Mouse (Mus musculus): ENCODE data around the gene Syn1. TPM values are rescaled to one million over a fixed set of nuclear protein-coding genes. Genes with fewer than 3 reads are reported as not detected.

The Syn1 gene
- total RNA-seq, 2 experiments from 2014 or later: 542 to 553 TPM

DNA sequence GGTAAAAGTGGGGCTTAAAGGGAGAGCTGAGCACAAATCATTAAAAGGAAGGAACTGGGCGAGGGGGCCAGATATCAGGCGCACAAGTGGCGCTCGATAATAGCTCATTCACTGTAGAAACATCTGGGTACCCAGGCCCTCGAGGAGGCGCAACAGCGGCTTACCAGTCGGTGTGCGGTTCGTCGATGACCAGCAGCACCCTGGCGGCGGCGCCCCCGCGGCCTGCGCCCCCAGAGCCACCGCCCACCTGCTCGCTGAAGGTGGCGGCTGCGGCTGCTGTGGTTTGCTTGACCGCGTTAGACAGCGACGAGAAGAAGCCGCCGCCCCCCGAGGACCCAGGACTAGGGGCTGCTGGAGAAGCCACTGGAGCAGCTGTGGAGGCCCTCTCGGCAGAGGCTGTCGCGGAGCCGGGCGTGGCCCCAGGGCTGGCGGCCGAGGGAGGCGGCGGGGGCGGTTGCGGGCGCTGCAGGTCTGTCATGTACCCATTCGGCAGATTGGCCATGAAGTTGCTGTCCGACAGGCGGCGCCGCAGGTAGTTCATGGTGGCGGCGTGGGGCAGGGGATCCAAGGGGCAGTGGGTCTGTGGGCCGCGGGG, 458 bp downstream of the Syn1 start:
- DNase-seq (ENCODE audit: extremely low spot score in 1 of 2, low spot score in 2 of 2): no peak
- H3K4me3 ChIP-seq: peak overlapping the region; percentile 60
- intact Hi-C loops (cut with DNase I): no loop called here
- H3K27ac ChIP-seq: peak overlapping the region; percentile 89
- TF ChIP-seq CTCF (IDR thresholded peaks at IDR 0.05): no peak; the same call in 1 of the 2 replicates

DNA sequence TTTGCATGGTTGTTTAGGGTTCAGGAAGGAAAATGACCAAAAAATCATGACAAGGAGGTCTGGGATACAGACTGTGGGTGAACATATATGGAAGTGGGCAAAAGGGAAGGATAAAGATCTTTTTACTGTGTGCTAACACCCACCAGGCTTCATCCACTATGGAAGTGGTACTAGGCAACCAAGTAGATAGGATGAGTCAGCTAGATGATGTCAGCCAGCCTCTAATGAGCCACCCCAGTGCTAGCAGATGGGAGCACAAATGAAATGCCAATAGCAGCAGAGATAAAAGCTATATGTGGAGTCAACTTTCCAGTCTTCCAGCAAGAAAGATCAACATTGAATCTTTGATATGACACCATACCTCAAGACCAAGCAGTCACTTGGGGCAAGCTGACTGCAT, 5.7 kb downstream of the Syn1 start:
- Histone ChIP-seq H3K27ac (no peak overlapping the region), H3K4me3 (no peak overlapping the region)
- intact Hi-C loops (cut with DNase I): no loop called here
- no peak for TF ChIP-seq CTCF (IDR thresholded peaks at IDR 0.05)
- no peak for DNase-seq (ENCODE audit: extremely low spot score in 1 of 2, low spot score in 2 of 2)

DNA sequence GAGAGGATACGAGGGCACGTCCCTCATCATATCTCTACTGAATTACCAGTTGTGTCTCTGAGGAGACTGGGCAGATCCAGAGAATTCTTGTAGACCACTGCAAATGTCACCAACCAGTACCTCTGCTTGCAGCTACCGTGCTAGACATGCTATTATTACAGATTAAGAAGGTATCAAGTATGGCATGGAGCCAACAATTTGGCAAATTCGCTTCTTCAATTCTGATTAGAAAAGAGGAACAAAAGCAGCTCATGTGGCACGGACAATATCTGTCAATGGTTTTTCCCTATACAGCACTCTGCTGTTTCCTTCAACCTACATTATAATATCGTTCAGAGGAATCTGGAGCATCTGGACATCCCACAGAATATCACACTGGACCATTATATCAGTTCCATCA, 7.1 kb downstream of the Syn1 start:
- intact Hi-C loops (cut with DNase I): no loop called here
- no peak for DNase-seq (ENCODE audit: extremely low spot score in 1 of 2, low spot score in 2 of 2)
- Histone ChIP-seq H3K27ac (no peak overlapping the region), H3K4me3 (no peak overlapping the region)
- no peak for TF ChIP-seq CTCF (IDR thresholded peaks at IDR 0.05)

- Histone ChIP-seq H3K4me3 (no peak overlapping the region), H3K27ac (no peak overlapping the region)
- intact Hi-C loops (cut with DNase I): no loop called here
- TF ChIP-seq CTCF (IDR thresholded peaks at IDR 0.05): no peak
- DNase-seq (ENCODE audit: extremely low spot score in 1 of 2, low spot score in 2 of 2): no peak
These were observed 10.7 kb downstream of the Syn1 start for GRCm38 (mm10) chrX:20910074-20910473.

DNA sequence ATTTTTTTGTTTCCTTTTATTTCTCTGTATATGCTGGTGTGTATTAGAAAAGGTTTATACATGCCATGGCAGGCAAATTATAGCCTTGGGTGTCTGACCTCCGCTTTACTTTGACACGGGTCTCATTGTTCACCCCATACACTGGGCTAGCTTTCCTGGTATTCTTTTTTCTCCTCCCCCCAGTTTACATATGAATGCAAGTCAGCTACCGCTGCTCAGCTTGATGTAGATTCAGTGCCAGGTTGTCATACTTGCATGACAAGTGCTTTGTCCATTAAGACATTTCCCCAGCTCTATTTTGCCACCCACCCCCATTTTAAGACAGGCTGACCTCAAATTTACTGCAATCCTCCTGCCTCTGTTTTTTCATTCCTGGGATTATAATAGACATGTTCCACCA, 45.6 kb downstream of the Syn1 start:
- intact Hi-C loops (cut with DNase I): no loop called here

GRCm38 (mm10) chrX:20872928-20873500, 47.8 kb downstream of the Syn1 start:
- Histone ChIP-seq H3K4me3 (no peak overlapping the region), H3K27ac (0 out of 2 replicates have a peak overlapping the region, but pooled peaks have one; percentile 24)
- DNase-seq (ENCODE audit: extremely low spot score in 1 of 2, low spot score in 2 of 2): peak in 1 of 2 experiments; percentile 17
- TF ChIP-seq CTCF (IDR thresholded peaks at IDR 0.05): no peak
- intact Hi-C loops (cut with DNase I): loop anchor here (5.0 kb wide), 1 partner anchor 46 kb away; no protein-coding TSS in a partner anchor

More for the DNA sequence above, 45.6 kb downstream of the Syn1 start:
- no peak overlapping the region for H3K27ac ChIP-seq
- TF ChIP-seq CTCF (IDR thresholded peaks at IDR 0.05): no peak
- DNase-seq (ENCODE audit: extremely low spot score in 1 of 2, low spot score in 2 of 2): no peak
- H3K4me3 ChIP-seq: no peak overlapping the region

DNA sequence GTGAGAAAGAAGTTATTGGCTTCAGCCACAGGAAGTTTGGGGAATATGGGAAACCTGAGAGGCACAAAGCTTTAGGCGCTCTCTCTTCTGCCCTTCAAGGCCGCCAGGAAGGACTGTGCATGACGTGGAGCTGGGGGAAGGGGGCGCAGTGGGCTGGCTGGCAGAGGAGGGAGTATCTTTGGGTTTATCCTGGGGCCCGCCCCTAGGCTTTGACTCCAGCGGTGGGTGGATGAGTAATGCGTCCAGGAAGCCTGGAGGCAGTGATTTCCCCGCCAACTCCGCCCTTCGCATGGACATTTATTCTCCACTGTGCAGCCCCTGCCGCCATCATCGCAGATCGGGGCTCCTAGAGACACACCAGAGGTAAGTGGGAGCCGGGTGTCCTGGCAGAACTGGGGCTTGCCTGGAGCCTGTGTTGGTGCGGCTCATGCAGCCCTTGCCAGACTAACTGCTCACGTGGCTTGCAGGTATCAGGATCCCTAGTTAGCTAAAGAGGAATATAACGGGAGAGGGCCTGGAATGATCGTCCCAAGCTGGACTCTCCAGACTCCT, 50.8 kb downstream of the Syn1 start, which contains the start of gene Timp1:
TSS of gene Timp1 (plus strand) at position 205 of the 552 bp plus-strand sequence.
- TF ChIP-seq CTCF (IDR thresholded peaks at IDR 0.05): no peak
- DNase-seq (ENCODE audit: extremely low spot score in 1 of 2, low spot score in 2 of 2): peak; percentile 28 to 52
- Histone ChIP-seq H3K27ac (peak within 1 kb of the TSS; percentile 24), H3K4me3 (no peak within 1 kb of the TSS)
- intact Hi-C loops (cut with DNase I): loop anchor here (2.0 to 5.0 kb wide), 2 partner anchors 43 to 55 kb away; no protein-coding TSS in a partner anchor

DNA sequence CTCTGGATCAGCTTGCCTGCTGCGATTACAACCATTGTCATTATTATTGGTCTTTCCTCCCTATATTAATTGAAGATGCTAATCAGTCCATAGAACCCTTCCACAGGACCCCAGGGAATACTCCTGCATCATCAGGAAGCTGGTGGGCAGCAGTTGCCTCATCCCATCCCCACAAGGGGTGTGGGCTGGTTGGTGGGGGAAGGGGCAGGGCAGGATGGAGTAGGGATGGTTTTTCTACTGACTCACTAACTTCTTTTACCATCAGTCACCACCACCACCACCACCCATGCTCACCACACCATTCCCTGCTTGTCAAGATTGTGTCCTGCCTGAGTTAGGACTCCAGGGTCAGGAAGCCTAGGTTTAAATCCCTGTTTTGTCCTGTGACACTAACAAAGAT, 51.6 kb downstream of the Syn1 start:
- intact Hi-C loops (cut with DNase I): no loop called here
- DNase-seq (ENCODE audit: extremely low spot score in 1 of 2, low spot score in 2 of 2): no peak
- TF ChIP-seq CTCF (IDR thresholded peaks at IDR 0.05): no peak
- H3K27ac ChIP-seq: no peak overlapping the region
- H3K4me3 ChIP-seq: no peak overlapping the region

DNA sequence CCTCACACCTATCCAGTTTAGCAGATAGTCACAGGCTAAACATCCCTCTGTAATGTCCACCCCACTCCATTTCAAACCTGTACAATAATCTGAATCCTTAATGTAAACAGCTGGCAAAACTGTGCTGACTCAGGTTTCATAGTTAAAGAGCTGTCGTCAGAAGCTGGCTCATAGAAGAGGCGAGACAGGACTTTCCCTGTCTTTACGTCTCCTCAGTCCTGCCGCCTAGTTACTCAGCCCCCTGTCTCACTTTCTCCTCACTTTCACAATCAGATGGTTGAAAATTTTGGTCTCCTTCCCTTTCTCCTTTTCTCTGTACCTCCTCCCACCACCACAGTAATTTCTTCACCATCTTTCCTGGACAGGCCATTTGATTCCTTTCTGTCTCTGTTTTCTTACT, 52.7 kb downstream of the Syn1 start:
- intact Hi-C loops (cut with DNase I): no loop called here
- no peak overlapping the region for H3K4me3 ChIP-seq
- no peak for DNase-seq (ENCODE audit: extremely low spot score in 1 of 2, low spot score in 2 of 2)
- no peak for TF ChIP-seq CTCF (IDR thresholded peaks at IDR 0.05)
- no peak overlapping the region for H3K27ac ChIP-seq

GRCm38 (mm10) chrX:20863161-20864101, 57.4 kb downstream of the Syn1 start:
- DNase-seq (ENCODE audit: extremely low spot score in 1 of 2, low spot score in 2 of 2): no peak
- TF ChIP-seq CTCF (IDR thresholded peaks at IDR 0.05): no peak
- intact Hi-C loops (cut with DNase I): no loop called here
- no peak overlapping the region for H3K4me3 ChIP-seq
- H3K27ac ChIP-seq: peak overlapping the region; percentile 36; the same call in 1 of the 2 replicates
